Mouse (Mus musculus): ENCODE measurements around the gene Gorab. TPM values are rescaled to one million over a fixed set of nuclear protein-coding genes. Genes with fewer than 3 reads are reported as not detected.

Gene Gorab
- polyA plus RNA-seq, 1 experiment from 2014 or later = 25.2 TPM

DNA sequence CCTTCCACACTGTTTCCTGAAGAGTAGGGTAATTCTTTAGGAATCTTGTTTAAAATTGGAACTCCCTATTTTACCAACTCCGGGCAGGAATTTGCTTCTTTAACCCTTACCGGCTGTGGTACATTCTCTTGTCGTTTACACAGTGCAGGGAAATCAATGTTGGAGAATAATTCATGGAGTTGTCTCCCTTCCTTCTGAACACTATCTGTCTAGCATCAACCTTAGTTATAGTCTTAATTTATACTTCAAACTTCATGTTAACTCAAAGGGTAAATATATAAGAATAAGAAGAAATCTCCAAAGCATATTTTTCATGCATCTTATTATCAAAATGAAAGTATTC is 64.3 kb downstream of the Gorab start:
- H3K4me1 ChIP-seq (replicated peaks; ENCODE audit: control insufficient read depth, insufficient read depth, low read length) = peaks cover 18% of the 10 kb centered on the region
- H3K9ac ChIP-seq (replicated peaks; ENCODE audit: low read depth, low read length) = no peak overlapping the region
- 27% methylated on average over 3 of the region's 3 CpGs for WGBS
- no peaks in the 10 kb centered on the region for H3K36me3 ChIP-seq (ENCODE audit: control insufficient read depth, insufficient read depth)
- no peak overlapping the region for H3K4me3 ChIP-seq (replicated peaks; ENCODE audit: low read length)
- no peaks in the 10 kb centered on the region for H3K27me3 ChIP-seq (replicated peaks; ENCODE audit: control insufficient read depth, insufficient read depth, low read length)
- H3K27ac ChIP-seq (ENCODE audit: low read length) = no peak overlapping the region
- ATAC-seq = peak; percentile 3; the same call in 1 of the 2 replicates
- H3K9me3 ChIP-seq (ENCODE audit: control insufficient read depth, low read length) = no peaks in the 10 kb centered on the region
- no peak overlapping the region for H3K4me2 ChIP-seq (ENCODE audit: low read length)

DNA sequence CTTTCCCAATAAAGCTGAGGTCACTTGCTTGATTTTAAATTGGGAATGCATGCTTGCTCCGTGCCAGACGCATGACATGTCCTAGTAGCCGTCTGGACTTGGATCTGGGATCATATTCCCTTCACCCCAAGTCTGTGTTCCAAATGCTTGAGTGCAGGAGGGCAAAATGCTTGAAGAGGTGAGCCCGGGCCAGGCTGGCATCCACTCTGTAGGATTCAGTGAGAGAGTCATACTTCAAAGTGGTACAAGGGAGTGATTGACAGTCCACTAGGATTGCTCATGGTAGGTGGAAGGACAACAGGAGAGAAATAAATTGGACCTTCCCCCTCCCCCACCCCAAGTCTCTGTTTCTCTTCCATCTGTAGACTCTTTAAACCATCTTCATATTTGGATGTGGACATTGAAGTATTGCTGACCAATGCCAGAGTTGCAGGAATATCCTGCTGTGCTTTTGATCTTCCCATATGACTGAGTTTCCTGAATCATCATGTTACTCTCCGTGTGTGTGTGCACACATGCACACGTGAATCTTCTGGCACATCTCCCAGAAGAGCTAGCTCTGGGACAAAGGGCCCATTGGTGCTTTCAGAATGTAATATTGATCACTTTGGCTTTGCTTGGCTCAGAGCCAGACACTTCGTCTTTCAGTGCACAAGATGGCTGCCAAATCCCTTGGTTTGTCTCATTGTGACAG is 64.8 kb downstream of the Gorab start:
- ATAC-seq = peak; percentile 63
- Histone ChIP-seq H3K9ac (replicated peaks; ENCODE audit: low read depth, low read length) (no peak overlapping the region), H3K9me3 (ENCODE audit: control insufficient read depth, low read length) (no peaks in the 10 kb centered on the region), H3K27ac (ENCODE audit: low read length) (peak overlapping the region; percentile 33; the same call in 1 of the 2 replicates), H3K27me3 (replicated peaks; ENCODE audit: control insufficient read depth, insufficient read depth, low read length) (no peaks in the 10 kb centered on the region), H3K4me2 (ENCODE audit: low read length) (no peak overlapping the region), H3K4me1 (replicated peaks; ENCODE audit: control insufficient read depth, insufficient read depth, low read length) (peaks cover 18% of the 10 kb centered on the region), H3K4me3 (replicated peaks; ENCODE audit: low read length) (no peak overlapping the region), H3K36me3 (ENCODE audit: control insufficient read depth, insufficient read depth) (no peaks in the 10 kb centered on the region)
- WGBS = 28% methylated on average over 7 of the region's 7 CpGs

DNA sequence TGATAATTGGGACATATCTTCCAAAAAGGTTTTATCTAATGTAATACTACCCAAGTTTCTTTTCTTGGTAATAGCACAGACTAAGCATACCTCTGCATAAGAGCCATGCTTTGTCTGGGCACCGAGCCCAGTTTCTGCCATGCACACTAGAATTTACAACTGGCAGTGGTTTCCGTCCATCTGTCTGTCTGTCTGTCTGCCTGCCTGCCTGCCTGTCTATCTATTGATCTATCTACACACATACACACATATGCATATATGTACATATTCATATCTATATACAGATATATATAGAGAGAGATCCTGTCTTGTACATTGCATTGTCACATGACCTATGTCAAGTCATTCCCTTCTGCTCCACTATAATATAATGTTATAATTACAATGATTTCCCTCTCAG is 65.6 kb downstream of the Gorab start:
- WGBS = 39% methylated on average over 2 of the region's 2 CpGs
- Histone ChIP-seq H3K4me3 (replicated peaks; ENCODE audit: low read length) (no peak overlapping the region), H3K9ac (replicated peaks; ENCODE audit: low read depth, low read length) (no peak overlapping the region), H3K4me2 (ENCODE audit: low read length) (no peak overlapping the region), H3K36me3 (ENCODE audit: control insufficient read depth, insufficient read depth) (no peaks in the 10 kb centered on the region), H3K4me1 (replicated peaks; ENCODE audit: control insufficient read depth, insufficient read depth, low read length) (peaks cover 18% of the 10 kb centered on the region), H3K27ac (ENCODE audit: low read length) (no peak overlapping the region), H3K27me3 (replicated peaks; ENCODE audit: control insufficient read depth, insufficient read depth, low read length) (no peaks in the 10 kb centered on the region), H3K9me3 (ENCODE audit: control insufficient read depth, low read length) (no peaks in the 10 kb centered on the region)
- peak; percentile 82 for ATAC-seq

Other genes with a start within 250 kb of the Gorab start
- 3.4 and 6.3 TPM in 2 replicates for gene Prrx1, start 90.0 kb downstream of the Gorab start, polyA plus RNA-seq (2015; fragmentation: Nextera tagmentation; extraction: Ambion mirVana)